Comparison of ENCODE assay signal across 27 mouse cellular contexts in genomic region chr2:113924138-113924537, GRCm38 (mm10).
DNase-seq lines count a peak whose midpoint lies in the region; ATAC-seq and TF ChIP-seq lines count a peak whose summit lies in the region.
"Had no signal": no experiment of that assay in that cellular context is flagged by ENCODE, and none has a peak within 500 bp of the region (broad histone marks: within the 10 kb centered on the region; RNA-seq: fewer than 3 reads in every experiment).

No protein-coding gene starts in this region.

- H3K9me3 ChIP-seq in heart, embryonic 13.5 days = no peaks in the 10 kb centered on the region
- H3K9me3 ChIP-seq in heart, embryonic 12.5 days (replicated peaks) = no peaks in the 10 kb centered on the region
- no peaks in the 10 kb centered on the region for H3K9me3 ChIP-seq in stomach, embryonic 16.5 days (replicated peaks; ENCODE audit: control insufficient read depth, low read length)
- no peaks in the 10 kb centered on the region for H3K9me3 ChIP-seq in stomach, postnatal 0 days (ENCODE audit: control insufficient read depth, low read length)
- H3K9me3 ChIP-seq: forebrain, embryonic 10.5 days; G1E; hindbrain, embryonic 13.5 days; limb, embryonic 15.5 days; midbrain, embryonic 15.5 days; stomach, embryonic 15.5 days had no signal

- 9% methylated on average over 2 of the region's 2 CpGs for WGBS in heart, embryonic 13.5 days
- WGBS in heart, embryonic 12.5 days = 16% methylated on average over 2 of the region's 2 CpGs
- WGBS in stomach, embryonic 16.5 days = 26% methylated on average over 2 of the region's 2 CpGs
- WGBS in stomach, postnatal 0 days = 42% methylated on average over 2 of the region's 2 CpGs

- TF ChIP-seq CTCF in stomach, postnatal 0 days (IDR thresholded peaks at IDR 0.05; ENCODE audit: low read depth) = no peak

- TF ChIP-seq EP300 in stomach, postnatal 0 days (optimal IDR thresholded peaks at IDR 0.05) = no peak

- H3K27me3 ChIP-seq in heart, embryonic 13.5 days (replicated peaks) = no peaks in the 10 kb centered on the region
- no peaks in the 10 kb centered on the region for H3K27me3 ChIP-seq in heart, embryonic 12.5 days (replicated peaks)
- H3K27me3 ChIP-seq in stomach, embryonic 16.5 days (ENCODE audit: control insufficient read depth, insufficient read depth, low read length) = no peaks in the 10 kb centered on the region
- no peaks in the 10 kb centered on the region for H3K27me3 ChIP-seq in stomach, postnatal 0 days (ENCODE audit: control insufficient read depth, insufficient read depth, low read length)
- H3K27me3 ChIP-seq: CH12.LX; hindbrain, embryonic 13.5 days; limb, embryonic 15.5 days; midbrain, embryonic 15.5 days; stomach, embryonic 15.5 days had no signal

- no peak overlapping the region for H3K4me3 ChIP-seq in heart, embryonic 13.5 days
- H3K4me3 ChIP-seq in heart, embryonic 12.5 days = no peak overlapping the region
- no peak overlapping the region for H3K4me3 ChIP-seq in stomach, embryonic 16.5 days (replicated peaks; ENCODE audit: low read length)
- H3K4me3 ChIP-seq in stomach, postnatal 0 days (ENCODE audit: low read depth, low read length) = no peak overlapping the region
- H3K4me3 ChIP-seq: forebrain, embryonic 10.5 days; hindbrain, embryonic 13.5 days; limb, embryonic 15.5 days; midbrain, embryonic 15.5 days; stomach, embryonic 15.5 days had no signal

- H3K4me2 ChIP-seq in heart, embryonic 13.5 days = no peak overlapping the region
- no peak overlapping the region for H3K4me2 ChIP-seq in heart, embryonic 12.5 days
- H3K4me2 ChIP-seq in stomach, embryonic 16.5 days (ENCODE audit: low read depth, low read length) = no peak overlapping the region
- no peak overlapping the region for H3K4me2 ChIP-seq in stomach, postnatal 0 days (replicated peaks; ENCODE audit: low read depth)
- H3K4me2 ChIP-seq: hindbrain, embryonic 13.5 days; limb, embryonic 15.5 days; midbrain, embryonic 15.5 days; stomach, embryonic 15.5 days had no signal

- H3K27ac ChIP-seq in heart, embryonic 13.5 days (replicated peaks) = peak overlapping the region; percentile 62
- H3K27ac ChIP-seq in heart, embryonic 12.5 days (ENCODE audit: poor library complexity, severe bottlenecking) = no peak overlapping the region
- H3K27ac ChIP-seq in stomach, embryonic 16.5 days (ENCODE audit: low read length) = no peak overlapping the region
- H3K27ac ChIP-seq in stomach, postnatal 0 days (replicated peaks) = no peak overlapping the region
- H3K27ac ChIP-seq: forebrain, embryonic 10.5 days; hindbrain, embryonic 13.5 days; kidney, postnatal 0 days; limb, embryonic 15.5 days; liver, embryonic 14.5 days; midbrain, embryonic 15.5 days; stomach, embryonic 15.5 days had no signal

- ATAC-seq in heart, embryonic 13.5 days (ENCODE audit: extremely low read depth, insufficient number of reproducible peaks, low FRiP score, low TSS enrichment) = no peak
- no peak for ATAC-seq in heart, embryonic 12.5 days (ENCODE audit: insufficient number of reproducible peaks, low FRiP score)
- ATAC-seq in stomach, embryonic 16.5 days (ENCODE audit: insufficient read depth, low FRiP score) = 0 out of 2 replicates have a peak, but pooled peaks have one; percentile 40
- no peak for ATAC-seq in stomach, postnatal 0 days (ENCODE audit: low FRiP score, low TSS enrichment)
- ATAC-seq: midbrain, embryonic 15.5 days had no signal

- DNase-seq in left cerebral cortex, postnatal 4 days = peak; percentile 3
- DNase-seq in left cerebral cortex, postnatal 10 days (ENCODE audit: extremely low spot score in 1 of 2, low spot score in 2 of 2) = no peak
- no peak for DNase-seq in stomach, postnatal 0 days (ENCODE audit: low spot score)
- DNase-seq in frontal cortex, postnatal 36 days (ENCODE audit: low spot score in 2 of 2) = no peak
- DNase-seq: adrenal gland, adult 2 months; B cell, adult 2 months; cerebellum, adult 18-20 months; cerebellum, postnatal 36 days; gastrocnemius, postnatal 36 days; heart, postnatal 14 days; kidney, adult 2 months; layer of hippocampus, adult 9-11 months; lung, postnatal 4 days; thymus, adult 2 months; thymus, postnatal 4 days had no signal

- no peak overlapping the region for H3K9ac ChIP-seq in heart, embryonic 13.5 days
- no peak overlapping the region for H3K9ac ChIP-seq in heart, embryonic 12.5 days
- no peak overlapping the region for H3K9ac ChIP-seq in stomach, embryonic 16.5 days (ENCODE audit: low read length)
- no peak overlapping the region for H3K9ac ChIP-seq in stomach, postnatal 0 days (ENCODE audit: low read length)
- H3K9ac ChIP-seq: hindbrain, embryonic 13.5 days; limb, embryonic 15.5 days; liver, embryonic 14.5 days; midbrain, embryonic 15.5 days; stomach, embryonic 15.5 days had no signal

- no peaks in the 10 kb centered on the region for H3K36me3 ChIP-seq in heart, embryonic 13.5 days
- no peaks in the 10 kb centered on the region for H3K36me3 ChIP-seq in heart, embryonic 12.5 days
- no peaks in the 10 kb centered on the region for H3K36me3 ChIP-seq in stomach, embryonic 16.5 days (ENCODE audit: control insufficient read depth, insufficient read depth, low read length)
- H3K36me3 ChIP-seq in stomach, postnatal 0 days (ENCODE audit: control insufficient read depth, insufficient read depth, low read length) = no peaks in the 10 kb centered on the region
- H3K36me3 ChIP-seq: forebrain, embryonic 10.5 days; G1E; hindbrain, embryonic 13.5 days; limb, embryonic 15.5 days; midbrain, embryonic 15.5 days; stomach, embryonic 15.5 days had no signal

- peaks cover 10% of the 10 kb centered on the region for H3K4me1 ChIP-seq in heart, embryonic 13.5 days
- peaks cover 8% of the 10 kb centered on the region for H3K4me1 ChIP-seq in heart, embryonic 12.5 days (replicated peaks)
- H3K4me1 ChIP-seq in stomach, embryonic 16.5 days (ENCODE audit: control insufficient read depth, insufficient read depth, low read length) = 0 out of 2 replicates have a peak, but pooled peaks cover 3% of the 10 kb centered on the region
- no peaks in the 10 kb centered on the region for H3K4me1 ChIP-seq in stomach, postnatal 0 days (replicated peaks; ENCODE audit: control insufficient read depth, insufficient read depth)
- H3K4me1 ChIP-seq: forebrain, embryonic 10.5 days; hindbrain, embryonic 13.5 days; limb, embryonic 15.5 days; midbrain, embryonic 15.5 days; stomach, embryonic 15.5 days had no signal

- intact Hi-C loops in left cerebral cortex, postnatal 4 days (cut with DNase I) = no loop called here
- intact Hi-C loops in left cerebral cortex, postnatal 10 days (cut with DNase I) = no loop called here
